Mouse (Mus musculus) kidney, postnatal 4 days (tissue): ENCODE measurements around the gene Slc6a15.
A peak's percentile ranks its signal among the peaks of the same experiment; 100 is the strongest.

ENCODE experiments used
- DNase-seq, 2 experiments: peaks; one replicate each; pipeline ENCODE4 v3.0.0; 2021; ENCODE audit warnings: mixed read lengths in 2 of 2

The Slc6a15 gene

DNA sequence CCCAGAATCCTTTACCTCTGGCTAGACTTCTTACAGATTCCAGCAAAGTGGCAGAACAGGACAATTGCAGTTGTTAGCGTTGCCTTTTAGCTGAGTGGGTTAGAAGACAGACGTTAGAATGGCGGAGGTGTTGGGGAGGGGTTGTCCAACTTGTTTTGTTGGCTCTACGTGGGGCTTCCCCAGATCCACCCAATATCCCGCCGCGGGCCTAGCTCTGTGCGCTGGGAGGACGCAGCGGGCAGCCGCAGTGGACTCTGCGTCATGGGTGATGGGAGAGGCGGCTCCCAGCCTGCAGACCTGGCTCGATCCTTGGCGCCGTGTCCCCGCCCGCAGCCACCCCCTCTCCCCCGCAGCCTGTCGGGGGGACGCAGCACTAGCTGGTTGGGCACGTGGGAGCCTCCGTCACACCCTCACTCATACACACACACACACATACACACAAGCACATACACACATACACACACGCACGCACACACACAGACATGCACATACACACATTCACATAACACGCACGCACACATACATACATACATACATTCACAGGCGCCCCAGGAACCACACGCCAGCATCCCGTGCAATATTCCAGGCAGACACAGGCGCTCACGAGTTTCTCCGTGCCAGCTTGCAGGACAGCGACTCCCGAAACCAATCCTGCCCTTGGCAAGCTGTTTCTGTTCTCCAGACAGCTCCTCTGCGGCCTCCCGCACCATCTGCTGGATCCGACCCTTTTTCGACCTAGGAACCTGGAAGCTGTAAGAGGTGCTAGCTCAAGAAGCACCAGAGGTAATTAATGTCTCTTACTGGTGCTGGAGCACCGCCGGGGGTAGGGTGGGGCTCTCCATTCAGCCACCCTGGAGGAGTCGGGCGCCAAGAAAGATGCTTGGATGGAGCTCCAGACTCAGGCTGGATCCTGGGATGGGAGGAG is at the start of gene Slc6a15:
Slc6a15 (plus strand) TSS at position 413 of the 925 bp plus-strand sequence.
- DNase-seq = peak; percentile 47 to 60

DNA sequence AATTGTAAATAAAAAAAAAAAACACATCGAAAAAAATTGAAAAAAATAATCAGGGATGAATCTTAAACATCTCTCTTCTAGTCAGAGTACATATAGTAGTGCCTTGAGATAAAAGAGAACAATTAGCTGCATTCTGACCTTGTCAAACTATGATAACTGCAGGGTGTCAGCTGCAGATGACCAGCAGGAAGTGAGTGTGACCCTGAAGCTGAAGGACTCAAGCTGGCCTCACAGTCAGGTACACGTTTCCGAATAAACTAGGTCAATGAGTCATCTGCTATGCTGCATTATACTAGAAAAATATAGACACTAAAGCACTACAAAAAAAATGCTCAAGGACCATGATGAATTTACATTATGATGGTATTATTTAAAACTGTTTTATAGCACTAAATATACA is 45.6 kb upstream of the Slc6a15 start:
- DNase-seq = no peak

DNA sequence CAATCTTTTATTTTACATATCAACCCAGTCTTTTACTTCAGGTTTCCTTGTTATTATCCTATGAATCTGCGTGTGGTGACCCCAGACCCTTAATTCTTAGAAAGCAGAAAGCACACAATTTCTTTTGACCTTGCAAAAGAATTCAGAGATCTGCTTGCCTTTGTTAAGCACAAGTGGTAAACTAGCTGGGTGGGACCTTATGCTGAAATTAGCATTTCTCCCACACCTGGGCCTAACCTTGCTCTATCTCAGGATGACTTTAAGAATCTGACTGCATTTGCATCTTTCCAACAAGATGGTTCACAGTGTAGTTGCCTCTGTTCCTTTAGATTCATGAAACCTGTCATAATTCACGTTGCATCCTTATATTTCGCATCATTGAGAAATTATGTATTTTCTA is 44.2 kb upstream of the Slc6a15 start:
- no peak for DNase-seq

DNA sequence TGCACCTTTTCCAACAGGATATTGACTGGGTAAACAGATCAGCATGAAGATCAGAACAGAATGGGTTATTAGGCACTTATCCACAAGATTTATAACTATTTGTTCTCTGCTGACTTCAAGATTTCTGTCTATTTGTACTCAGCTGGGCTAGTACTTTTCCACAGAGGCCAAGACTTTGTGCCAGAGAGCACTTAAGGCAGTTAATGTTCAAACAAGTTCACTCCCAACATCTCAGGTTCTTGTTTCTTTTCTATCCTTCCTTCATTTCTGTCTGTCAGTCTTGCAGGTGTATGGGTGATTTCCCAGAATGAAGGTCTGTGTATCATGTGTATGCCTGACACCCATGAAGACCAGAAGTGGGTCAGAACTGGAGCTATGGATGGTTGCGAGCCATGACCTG is 33.3 kb upstream of the Slc6a15 start:
- DNase-seq = no peak

DNA sequence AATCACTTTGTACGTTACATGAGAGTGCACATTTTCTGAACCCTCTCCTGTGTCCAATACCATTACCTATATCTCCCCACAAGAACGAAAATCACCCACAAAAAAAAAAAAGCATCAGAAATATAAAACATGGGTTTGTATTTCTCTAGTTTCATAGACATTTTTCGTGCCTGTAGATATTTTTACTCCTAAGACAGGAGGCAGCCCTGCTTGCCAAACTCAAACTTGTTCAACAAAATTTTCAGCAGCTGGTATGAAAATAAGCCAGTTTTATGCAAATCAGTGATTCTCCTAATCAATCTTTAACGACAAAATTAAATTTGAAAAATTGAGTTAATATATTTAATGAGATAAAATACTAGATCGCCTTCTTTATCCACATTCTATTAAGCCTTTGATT is 27.7 kb upstream of the Slc6a15 start:
- no peak for DNase-seq

DNA sequence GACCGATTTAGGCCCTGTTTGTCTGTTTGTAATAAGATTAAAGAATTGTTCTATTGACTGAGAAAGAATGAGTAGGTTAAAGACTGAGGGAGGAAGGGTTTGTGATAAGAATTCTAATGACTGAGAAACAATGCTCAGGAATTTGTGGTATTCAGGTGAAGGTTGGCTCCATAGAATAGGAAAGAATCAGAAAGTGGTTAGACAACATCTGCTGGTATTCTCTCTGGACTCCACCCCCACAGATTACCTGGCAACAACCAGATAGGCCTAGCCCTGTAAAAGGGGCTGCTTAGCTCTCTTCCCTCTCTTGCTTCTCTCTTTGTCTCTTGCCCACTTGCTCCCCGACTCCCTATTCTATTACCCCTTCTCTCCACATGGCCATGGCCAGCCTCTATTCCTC is 20.8 kb upstream of the Slc6a15 start:
- DNase-seq = no peak

GRCm38 (mm10) chr10:103368296-103369080 is 905 bp downstream of the Slc6a15 start:
- peak; percentile 33 to 55 for DNase-seq

- DNase-seq = peak; percentile 78 to 86
Measured at GRCm38 (mm10) chr10:103369081-103369420, 1.5 kb downstream of the Slc6a15 start.

- DNase-seq = no peak
Measured at GRCm38 (mm10) chr10:103402171-103402570, 34.6 kb downstream of the Slc6a15 start.

GRCm38 (mm10) chr10:103427717-103428116 is 60.1 kb downstream of the Slc6a15 start:
- DNase-seq = no peak

- DNase-seq = no peak
Measured at GRCm38 (mm10) chr10:103442588-103442987, 75.0 kb downstream of the Slc6a15 start.

DNA sequence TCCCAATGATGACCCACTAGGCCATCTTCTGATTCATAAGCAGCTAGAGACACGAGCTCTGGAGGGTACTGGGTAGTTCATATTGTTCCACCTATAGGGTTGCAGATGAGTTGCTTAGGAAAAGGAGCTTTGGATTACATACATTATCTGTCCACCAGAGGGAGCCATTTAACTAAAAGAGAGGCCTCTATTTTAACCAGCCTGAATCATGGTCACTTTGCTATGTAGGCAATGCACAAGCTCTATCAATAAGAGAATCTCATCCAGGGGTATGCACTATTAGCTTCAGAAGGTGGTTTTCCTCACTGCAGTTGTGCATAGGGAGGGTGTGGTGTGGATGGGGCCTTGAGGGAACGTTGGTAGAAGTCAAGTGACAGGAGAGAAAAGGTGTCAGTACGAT is 75.5 kb downstream of the Slc6a15 start:
- DNase-seq = peak in 1 of 2 experiments; percentile 8

- DNase-seq = no peak
Measured at GRCm38 (mm10) chr10:103448340-103448739, 80.8 kb downstream of the Slc6a15 start.

DNA sequence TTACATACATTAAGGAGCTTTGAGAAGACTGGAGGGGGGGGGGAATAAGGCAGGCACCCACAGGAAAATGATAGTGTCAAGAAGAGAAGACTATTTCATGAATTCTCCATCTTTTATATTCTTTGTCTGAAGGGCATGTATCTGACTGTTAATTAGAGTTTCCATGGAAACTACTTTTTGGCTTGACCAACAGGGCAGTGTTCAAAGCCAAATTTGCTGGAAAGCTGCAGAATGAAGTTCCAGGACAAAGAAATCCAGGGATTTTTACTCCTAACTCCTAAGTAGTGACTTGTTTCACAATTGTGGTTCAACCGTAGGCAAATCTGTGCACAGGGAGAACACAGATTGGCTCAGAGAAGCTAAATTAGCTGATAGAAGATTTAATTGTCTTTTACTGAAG is 90.3 kb downstream of the Slc6a15 start:
- DNase-seq = no peak
